Mouse (Mus musculus) C2C12 (cell line): ENCODE results near the gene Fry. TPM values are rescaled to one million over a fixed set of nuclear protein-coding genes. Genes with fewer than 3 reads are reported as not detected.

Experiments used
- H3K27me3 ChIP-seq: one replicate; pipeline ENCODE4 v1.6.1; 2011; ENCODE audit not compliant: control insufficient read depth, insufficient read depth, insufficient read length
- H3K36me3 ChIP-seq: one replicate; pipeline ENCODE4 v1.6.1; 2011; ENCODE audit not compliant: control insufficient read depth, insufficient read depth
- H3K4me3 ChIP-seq: one replicate; pipeline ENCODE4 v1.5.1; 2011; ENCODE audit warnings: mild to moderate bottlenecking, control low read depth; ENCODE audit not compliant: poor library complexity, insufficient read depth, severe bottlenecking
- H3K79me2 ChIP-seq: one replicate; pipeline ENCODE4 v1.6.1; 2011; ENCODE audit not compliant: control insufficient read depth, insufficient read depth
- H3K79me3 ChIP-seq: one replicate; pipeline ENCODE4 v1.6.1; 2011; ENCODE audit warnings: low read depth, control low read depth
- H3ac ChIP-seq: one replicate; pipeline ENCODE3; 2011; ENCODE audit warnings: low read depth; ENCODE audit not compliant: control insufficient read depth, insufficient read length
- CEBPB ChIP-seq: IDR thresholded peaks from one replicate; pipeline ENCODE4 v1.6.1; 2011; ENCODE audit warnings: low read depth, mild to moderate bottlenecking, control low read depth, moderate library complexity
- CTCF ChIP-seq: IDR thresholded peaks from one replicate; pipeline ENCODE4 v1.5.1; 2011; ENCODE audit not compliant: control insufficient read depth, insufficient read depth, insufficient read length
- FOSL1 ChIP-seq: IDR thresholded peaks from one replicate; pipeline ENCODE4 v1.8.0; 2011; ENCODE audit warnings: mild to moderate bottlenecking, low read length; ENCODE audit not compliant: poor library complexity, insufficient read depth, severe bottlenecking
- MAX ChIP-seq: IDR thresholded peaks from one replicate; pipeline ENCODE4 v1.6.1; 2011; ENCODE audit warnings: mild to moderate bottlenecking, control low read depth
- MYOD1 ChIP-seq: IDR thresholded peaks from one replicate; pipeline ENCODE4 v1.6.1; 2011; ENCODE audit warnings: low read depth; ENCODE audit not compliant: control insufficient read depth, insufficient read length
- MYOG ChIP-seq: IDR thresholded peaks from one replicate; pipeline ENCODE4 v1.6.1; 2011; ENCODE audit not compliant: control insufficient read depth, insufficient read length; ENCODE audit errors: extremely low read depth
- USF1 ChIP-seq: IDR thresholded peaks from one replicate; pipeline ENCODE4 v1.6.1; 2011; ENCODE audit warnings: low read depth, mild to moderate bottlenecking, control low read depth, moderate library complexity
- polyA plus RNA-seq: library from polyadenylated mRNA; unstranded; fragments of >200 nt; fragmentation: generic; extraction: Trizol; gene quantifications from one replicate; pipeline ENCODE4 v1.2.1, GENCODE M21; 2012; ENCODE audit warnings: missing spikeins

Fry gene
- polyA plus RNA-seq, 1 experiment, result 0.25 TPM

- no peak overlapping the region for H3ac ChIP-seq
- H3K79me2 ChIP-seq, result no peaks in the 10 kb centered on the region
- H3K36me3 ChIP-seq, result no peaks in the 10 kb centered on the region
- H3K79me3 ChIP-seq, result no peaks in the 10 kb centered on the region
- no peaks in the 10 kb centered on the region for H3K27me3 ChIP-seq
- H3K4me3 ChIP-seq, result no peak overlapping the region
- TF ChIP-seq CTCF (peak; percentile 1), FOSL1 (no peak), MAX (no peak)
These were observed 20.8 kb upstream of the Fry start for GRCm38 (mm10) chr5:150097620-150098019.

GRCm38 (mm10) chr5:150098754-150099153, 19.7 kb upstream of the Fry start:
- Histone ChIP-seq H3K79me2 (no peaks in the 10 kb centered on the region), H3K79me3 (no peaks in the 10 kb centered on the region), H3ac (no peak overlapping the region), H3K4me3 (no peak overlapping the region), H3K36me3 (no peaks in the 10 kb centered on the region), H3K27me3 (no peaks in the 10 kb centered on the region)
- TF ChIP-seq FOSL1, result no peak
- TF ChIP-seq MYOD1, result no peak
- no peak for TF ChIP-seq CEBPB
- TF ChIP-seq MYOG, result no peak
- TF ChIP-seq MAX, result no peak
- no peak for TF ChIP-seq USF1
- TF ChIP-seq CTCF, result no peak

- H3K79me3 ChIP-seq, result no peaks in the 10 kb centered on the region
- no peak for TF ChIP-seq USF1
- TF ChIP-seq MAX, result no peak
- no peak for TF ChIP-seq MYOG
- TF ChIP-seq FOSL1, result no peak
- no peak for TF ChIP-seq CTCF
- TF ChIP-seq MYOD1, result no peak
- no peak for TF ChIP-seq CEBPB
These were observed 16.7 kb upstream of the Fry start for GRCm38 (mm10) chr5:150101789-150102188.

GRCm38 (mm10) chr5:150106358-150106757, 12.1 kb upstream of the Fry start:
- H3ac ChIP-seq, result no peak overlapping the region
- no peaks in the 10 kb centered on the region for H3K36me3 ChIP-seq
- H3K79me2 ChIP-seq, result no peaks in the 10 kb centered on the region
- H3K4me3 ChIP-seq, result no peak overlapping the region
- no peaks in the 10 kb centered on the region for H3K27me3 ChIP-seq
- TF ChIP-seq MYOG (no peak), CTCF (no peak), USF1 (no peak)
- no peaks in the 10 kb centered on the region for H3K79me3 ChIP-seq

More at GRCm38 (mm10) chr5:150101789-150102188, 16.7 kb upstream of the Fry start:
- H3ac ChIP-seq, result no peak overlapping the region
- no peak overlapping the region for H3K4me3 ChIP-seq
- H3K36me3 ChIP-seq, result no peaks in the 10 kb centered on the region
- H3K79me2 ChIP-seq, result no peaks in the 10 kb centered on the region
- H3K27me3 ChIP-seq, result no peaks in the 10 kb centered on the region

GRCm38 (mm10) chr5:150111236-150111635, 7.2 kb upstream of the Fry start:
- TF ChIP-seq CTCF (no peak), MAX (no peak), MYOD1 (no peak), FOSL1 (no peak), USF1 (no peak), CEBPB (no peak), MYOG (no peak)
- H3ac ChIP-seq, result no peak overlapping the region
- no peaks in the 10 kb centered on the region for H3K79me2 ChIP-seq
- H3K4me3 ChIP-seq, result no peak overlapping the region
- H3K79me3 ChIP-seq, result no peaks in the 10 kb centered on the region
- H3K36me3 ChIP-seq, result no peaks in the 10 kb centered on the region
- H3K27me3 ChIP-seq, result no peaks in the 10 kb centered on the region

GRCm38 (mm10) chr5:150114007-150114406, 4.4 kb upstream of the Fry start:
- Histone ChIP-seq H3K27me3 (no peaks in the 10 kb centered on the region), H3ac (no peak overlapping the region), H3K79me3 (no peaks in the 10 kb centered on the region), H3K36me3 (no peaks in the 10 kb centered on the region), H3K4me3 (no peak overlapping the region), H3K79me2 (no peaks in the 10 kb centered on the region)
- no peak for TF ChIP-seq CTCF
- TF ChIP-seq MYOG, result no peak
- TF ChIP-seq FOSL1, result no peak
- no peak for TF ChIP-seq CEBPB
- TF ChIP-seq MAX, result no peak
- no peak for TF ChIP-seq USF1
- TF ChIP-seq MYOD1, result no peak
